Comparison of ENCODE assay signal across 8 mouse cellular contexts in genomic region chr10:75934991-75935390, GRCm38 (mm10). TPM values are rescaled to one million over a fixed set of nuclear protein-coding genes. Genes with fewer than 3 reads are reported as not detected.
A peak's percentile ranks its signal among the peaks of the same experiment; 100 is the strongest.
DNase-seq lines count a peak whose midpoint lies in the region; ATAC-seq and TF ChIP-seq lines count a peak whose summit lies in the region.
"Had no signal": no experiment of that assay in that cellular context is flagged by ENCODE, and none has a peak within 500 bp of the region (broad histone marks: within the 10 kb centered on the region; RNA-seq: fewer than 3 reads in every experiment).

No protein-coding gene starts in this region.

- intact Hi-C loops in left cerebral cortex, adult 2 months (cut with DNase I): loop anchor here (5.0 kb wide), 1 partner anchor 38 kb away; no protein-coding TSS in a partner anchor

- H3K36me3 ChIP-seq in liver, adult 2 months (ENCODE audit: control insufficient read depth, insufficient read depth, low read length): peaks cover 2% of the 10 kb centered on the region
- H3K36me3 ChIP-seq in forebrain, embryonic 14.5 days (ENCODE audit: control insufficient read depth, insufficient read depth, low read length): no peaks in the 10 kb centered on the region
- no peaks in the 10 kb centered on the region for H3K36me3 ChIP-seq in limb, embryonic 12.5 days
- H3K36me3 ChIP-seq in neural tube, embryonic 13.5 days: no peaks in the 10 kb centered on the region

- H3K4me2 ChIP-seq in forebrain, embryonic 14.5 days (ENCODE audit: low read length): peak overlapping the region; percentile 92
- H3K4me2 ChIP-seq in limb, embryonic 12.5 days: peak overlapping the region; percentile 87; the same call in 1 of the 2 replicates
- H3K4me2 ChIP-seq in neural tube, embryonic 13.5 days: peak overlapping the region; percentile 83

- H3K4me3 ChIP-seq in liver, adult 2 months (ENCODE audit: insufficient read depth, low read depth, low read length): no peak overlapping the region; the same call in 1 of the 2 replicates
- peak overlapping the region; percentile 46; the same call in 1 of the 2 replicates for H3K4me3 ChIP-seq in forebrain, embryonic 14.5 days (ENCODE audit: low read depth, low read length)
- H3K4me3 ChIP-seq in limb, embryonic 12.5 days (replicated peaks): no peak overlapping the region
- H3K4me3 ChIP-seq in neural tube, embryonic 13.5 days: peak overlapping the region; percentile 58; the same call in 1 of the 2 replicates
- H3K4me3 ChIP-seq in left cerebral cortex, adult 2 months: no peak overlapping the region

- peaks cover 13% of the 10 kb centered on the region for H3K4me1 ChIP-seq in liver, adult 2 months (ENCODE audit: control insufficient read depth, insufficient read depth, low read length)
- H3K4me1 ChIP-seq in forebrain, embryonic 14.5 days (ENCODE audit: control insufficient read depth, insufficient read depth, low read length): peaks cover 21% of the 10 kb centered on the region
- H3K4me1 ChIP-seq in limb, embryonic 12.5 days (replicated peaks): peaks cover 41% of the 10 kb centered on the region
- H3K4me1 ChIP-seq in neural tube, embryonic 13.5 days (replicated peaks): peaks cover 50% of the 10 kb centered on the region

- peaks cover 7% of the 10 kb centered on the region; the same call in 1 of the 2 replicates for H3K79me2 ChIP-seq in liver, adult 2 months (ENCODE audit: control insufficient read depth, insufficient read depth, low read length)

- H3K9me3 ChIP-seq in forebrain, embryonic 14.5 days (replicated peaks; ENCODE audit: control insufficient read depth, low read length): no peaks in the 10 kb centered on the region
- no peaks in the 10 kb centered on the region for H3K9me3 ChIP-seq in limb, embryonic 12.5 days
- H3K9me3 ChIP-seq in neural tube, embryonic 13.5 days: no peaks in the 10 kb centered on the region

- H3K27me3 ChIP-seq in liver, adult 2 months (ENCODE audit: control insufficient read depth, insufficient read depth, low read length): no peaks in the 10 kb centered on the region
- peaks cover 26% of the 10 kb centered on the region for H3K27me3 ChIP-seq in forebrain, embryonic 14.5 days (replicated peaks; ENCODE audit: control insufficient read depth, insufficient read depth, low read length)
- H3K27me3 ChIP-seq in limb, embryonic 12.5 days: peaks cover 61% of the 10 kb centered on the region
- H3K27me3 ChIP-seq in neural tube, embryonic 13.5 days: peaks cover 38% of the 10 kb centered on the region

- 35% methylated on average over 1 of the region's 1 CpGs for WGBS in liver, adult 2 months
- WGBS in forebrain, embryonic 14.5 days: 74% methylated on average over 1 of the region's 1 CpGs
- WGBS in limb, embryonic 12.5 days: 69% methylated on average over 1 of the region's 1 CpGs
- WGBS in neural tube, embryonic 13.5 days: 92% methylated on average over 1 of the region's 1 CpGs

- H3K27ac ChIP-seq in liver, adult 2 months (replicated peaks; ENCODE audit: insufficient read depth, low read depth, low read length): peak overlapping the region; percentile 98
- no peak overlapping the region for H3K27ac ChIP-seq in forebrain, embryonic 14.5 days (ENCODE audit: low read depth, low read length)
- no peak overlapping the region for H3K27ac ChIP-seq in limb, embryonic 12.5 days
- H3K27ac ChIP-seq in neural tube, embryonic 13.5 days (replicated peaks): no peak overlapping the region
- H3K27ac ChIP-seq in left cerebral cortex, adult 2 months: no peak overlapping the region

- no peak for ATAC-seq in forebrain, embryonic 14.5 days
- ATAC-seq in limb, embryonic 12.5 days (ENCODE audit: insufficient number of reproducible peaks, insufficient read depth, low FRiP score, low TSS enrichment, low read depth): no peak
- no peak for ATAC-seq in neural tube, embryonic 13.5 days (ENCODE audit: low read depth)

- no peak for TF ChIP-seq POLR2A in liver, adult 2 months (IDR thresholded peaks at IDR 0.05; ENCODE audit: extremely low read depth, insufficient read depth, low read length)

- DNase-seq in liver, adult 2 months (ENCODE audit: extremely low read depth, low read depth, low spot score): peak; percentile 94
- DNase-seq in liver: no peak
- DNase-seq in forebrain, embryonic 14.5 days (ENCODE audit: low spot score): no peak
- DNase-seq in thymus, postnatal 10 days (ENCODE audit: low spot score in 2 of 2): no peak
- DNase-seq in left cerebral cortex, adult 2 months (ENCODE audit: extremely low spot score in 1 of 2, low spot score in 2 of 2): no peak

- no peak for TF ChIP-seq CTCF in liver, adult 2 months (IDR thresholded peaks at IDR 0.05; ENCODE audit: low read depth, low read length)
- no peak for TF ChIP-seq CTCF in left cerebral cortex, adult 2 months (IDR thresholded peaks at IDR 0.05)

- H3K9ac ChIP-seq in liver, adult 2 months (ENCODE audit: low read depth, low read length): peak overlapping the region; percentile 73; the same call in 1 of the 2 replicates
- peak overlapping the region; percentile 46; the same call in 1 of the 2 replicates for H3K9ac ChIP-seq in forebrain, embryonic 14.5 days (ENCODE audit: low read length)
- H3K9ac ChIP-seq in limb, embryonic 12.5 days (replicated peaks): no peak overlapping the region
- H3K9ac ChIP-seq in neural tube, embryonic 13.5 days: peak overlapping the region; percentile 74

RNA-seq across cellular contexts. Expression of gene Mmp11, which starts 1.3 kb away (rescaled TPM):
- total RNA-seq in liver, adult 2 months (2014; rRNA removed): 0.18 and 1.5 TPM in 2 replicates
- polyA plus RNA-seq in liver, adult 2 months (2012; rRNA removed): 1.4 and 1.6 TPM in 2 replicates
- polyA plus RNA-seq in forebrain, embryonic 14.5 days (2014; fragmentation: Nextera tagmentation; extraction: Ambion mirVana): 19.4 and 25.1 TPM in 2 replicates
- 96.8 and 107 TPM in 2 replicates for polyA plus RNA-seq in limb, embryonic 12.5 days (2016; fragmentation: Nextera tagmentation; extraction: Ambion mirVana)
- 39.0 and 40.4 TPM in 2 replicates for polyA plus RNA-seq in neural tube, embryonic 13.5 days (2015; fragmentation: Nextera tagmentation; extraction: Ambion mirVana)
- total RNA-seq in left cerebral cortex, adult 2 months (2021): 1 to 10 TPM; 1.3 TPM

RNA-seq across cellular contexts. Expression of gene Chchd10, which starts 2.1 kb away (rescaled TPM):
- 657 and 788 TPM in 2 replicates for total RNA-seq in liver, adult 2 months (2014; rRNA removed)
- polyA plus RNA-seq in liver, adult 2 months (2012; rRNA removed): 1,775 and 1,843 TPM in 2 replicates
- polyA plus RNA-seq in forebrain, embryonic 14.5 days (2014; fragmentation: Nextera tagmentation; extraction: Ambion mirVana): 32.7 TPM in 2 replicates
- 5.5 and 8.0 TPM in 2 replicates for polyA plus RNA-seq in limb, embryonic 12.5 days (2016; fragmentation: Nextera tagmentation; extraction: Ambion mirVana)
- 46.4 and 54.4 TPM in 2 replicates for polyA plus RNA-seq in neural tube, embryonic 13.5 days (2015; fragmentation: Nextera tagmentation; extraction: Ambion mirVana)
- total RNA-seq in left cerebral cortex, adult 2 months (2021): 100 to 1,000 TPM; 364 to 413 TPM

RNA-seq across cellular contexts. Expression of gene Gm867, which starts 5.5 kb away (rescaled TPM):
- 0.09 TPM in 1 of 2 replicates, not detected in the other for total RNA-seq in liver, adult 2 months (2014; rRNA removed)
- 0.11 TPM in 1 of 2 replicates, not detected in the other for polyA plus RNA-seq in liver, adult 2 months (2012; rRNA removed)
- polyA plus RNA-seq in forebrain, embryonic 14.5 days (2014; fragmentation: Nextera tagmentation; extraction: Ambion mirVana): not detected in 2 replicates
- 0.32 and 0.50 TPM in 2 replicates for polyA plus RNA-seq in limb, embryonic 12.5 days (2016; fragmentation: Nextera tagmentation; extraction: Ambion mirVana)
- 1.4 and 3.0 TPM in 2 replicates for polyA plus RNA-seq in neural tube, embryonic 13.5 days (2015; fragmentation: Nextera tagmentation; extraction: Ambion mirVana)
- under 1 TPM in 1 of 2 experiments, not detected in 1; 0.51 TPM for total RNA-seq in left cerebral cortex, adult 2 months (2021)
- polyA plus RNA-seq: small intestine, adult 2 months had no signal

RNA-seq across cellular contexts. Expression of gene Vpreb3, which starts 7.9 kb away (rescaled TPM):
- 0.55 and 1.3 TPM in 2 replicates for total RNA-seq in liver, adult 2 months (2014; rRNA removed)
- 0.73 and 2.0 TPM in 2 replicates for polyA plus RNA-seq in liver, adult 2 months (2012; rRNA removed)
- polyA plus RNA-seq in forebrain, embryonic 14.5 days (2014; fragmentation: Nextera tagmentation; extraction: Ambion mirVana): 0.63 TPM in 1 of 2 replicates, not detected in the other
- polyA plus RNA-seq in limb, embryonic 12.5 days (2016; fragmentation: Nextera tagmentation; extraction: Ambion mirVana): 0.50 and 0.71 TPM in 2 replicates
- polyA plus RNA-seq in neural tube, embryonic 13.5 days (2015; fragmentation: Nextera tagmentation; extraction: Ambion mirVana): 1.2 TPM in 2 replicates
- not detected for total RNA-seq in left cerebral cortex, adult 2 months (2021)

RNA-seq across cellular contexts. Expression of gene Smarcb1, which starts 13.6 kb away (rescaled TPM):
- total RNA-seq in liver, adult 2 months (2014; rRNA removed): 10.9 and 13.6 TPM in 2 replicates
- 15.9 and 18.1 TPM in 2 replicates for polyA plus RNA-seq in liver, adult 2 months (2012; rRNA removed)
- 253 and 292 TPM in 2 replicates for polyA plus RNA-seq in forebrain, embryonic 14.5 days (2014; fragmentation: Nextera tagmentation; extraction: Ambion mirVana)
- 252 and 264 TPM in 2 replicates for polyA plus RNA-seq in limb, embryonic 12.5 days (2016; fragmentation: Nextera tagmentation; extraction: Ambion mirVana)
- 279 and 287 TPM in 2 replicates for polyA plus RNA-seq in neural tube, embryonic 13.5 days (2015; fragmentation: Nextera tagmentation; extraction: Ambion mirVana)
- 10 to 100 TPM; 75.8 to 78.2 TPM for total RNA-seq in left cerebral cortex, adult 2 months (2021)

Comparison
In these comparisons a context has a peak if more than half of its experiments do, and no peak if none do; other contexts are left out.
1. H3K4me3 ChIP-seq: peak in forebrain, embryonic 14.5 days (single experiment) and neural tube, embryonic 13.5 days (single experiment); none in liver, adult 2 months (single experiment), limb, embryonic 12.5 days (single experiment) and left cerebral cortex, adult 2 months (single experiment).
2. RNA of gene Chchd10, which starts 2.1 kb away (polyA plus RNA-seq): 1,775 to 1,843 TPM in liver, adult 2 months; 46.4 to 54.4 TPM in neural tube, embryonic 13.5 days, 32.7 TPM in forebrain, embryonic 14.5 days and 5.5 to 8.0 TPM in limb, embryonic 12.5 days; every median in the first group is over 10 times any median in the second.
3. Peak in every context shown above with its lines, with median percentiles within 50 percentile points of each other: H3K4me2 ChIP-seq.